Mouse (Mus musculus) CD4-positive, CD25-positive, alpha-beta regulatory T cell, adult 4 months (primary cell): Measurements from ENCODE around the gene Slc22a18. TPM values are rescaled to one million over a fixed set of nuclear protein-coding genes. Genes with fewer than 3 reads are reported as not detected.

ENCODE experiments used
- ATAC-seq: one replicate; pipeline ENCODE4 v1.8.0; 2017
- polyA plus RNA-seq, 2 experiments: library from polyadenylated mRNA; unstranded; fragments of 100-300 nt; shearing (Covaris generic); gene quantifications; one replicate each; pipeline ENCODE4 v1.2.1; 2017

The Slc22a18 gene
- polyA plus RNA-seq = not detected

DNA sequence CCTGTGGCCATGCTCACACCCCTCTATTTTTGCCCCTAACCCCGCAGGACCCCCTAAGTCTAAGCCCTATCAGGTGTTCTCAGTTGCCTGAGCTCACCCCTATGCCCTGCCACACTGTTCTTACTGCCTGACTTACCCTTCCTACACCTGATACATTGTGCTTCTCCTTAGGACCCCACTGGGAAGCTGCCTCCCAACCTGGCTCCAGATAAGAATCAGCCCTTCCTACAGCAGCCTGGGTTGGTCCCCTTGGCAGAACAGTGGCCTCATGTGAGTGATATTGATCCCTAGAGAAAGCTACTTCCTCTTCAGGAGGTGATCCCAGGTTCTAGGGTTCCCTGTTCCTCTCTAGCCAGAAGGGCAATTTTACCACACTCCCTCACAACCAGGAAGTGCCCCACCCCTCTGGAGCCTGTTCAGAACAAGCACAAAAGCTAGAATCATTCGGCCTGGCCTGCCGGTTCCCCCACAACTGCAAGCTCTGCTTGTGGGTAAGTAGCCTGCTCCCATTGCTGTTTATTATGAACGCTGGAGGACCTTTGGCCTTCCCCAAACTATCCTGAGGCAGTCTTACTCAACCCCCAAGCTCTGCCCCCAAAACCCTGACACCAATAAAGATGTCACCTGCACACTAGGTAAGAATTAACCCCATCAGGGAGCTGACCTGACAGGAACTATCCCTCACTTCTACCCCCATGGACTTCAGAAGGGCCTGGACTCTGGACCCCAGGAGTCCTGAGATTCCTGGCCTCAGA is at the start of gene Slc22a18:
TSS of gene Slc22a18 (plus strand) at position 390 of the 755 bp plus-strand sequence.
- ATAC-seq = no peak

DNA sequence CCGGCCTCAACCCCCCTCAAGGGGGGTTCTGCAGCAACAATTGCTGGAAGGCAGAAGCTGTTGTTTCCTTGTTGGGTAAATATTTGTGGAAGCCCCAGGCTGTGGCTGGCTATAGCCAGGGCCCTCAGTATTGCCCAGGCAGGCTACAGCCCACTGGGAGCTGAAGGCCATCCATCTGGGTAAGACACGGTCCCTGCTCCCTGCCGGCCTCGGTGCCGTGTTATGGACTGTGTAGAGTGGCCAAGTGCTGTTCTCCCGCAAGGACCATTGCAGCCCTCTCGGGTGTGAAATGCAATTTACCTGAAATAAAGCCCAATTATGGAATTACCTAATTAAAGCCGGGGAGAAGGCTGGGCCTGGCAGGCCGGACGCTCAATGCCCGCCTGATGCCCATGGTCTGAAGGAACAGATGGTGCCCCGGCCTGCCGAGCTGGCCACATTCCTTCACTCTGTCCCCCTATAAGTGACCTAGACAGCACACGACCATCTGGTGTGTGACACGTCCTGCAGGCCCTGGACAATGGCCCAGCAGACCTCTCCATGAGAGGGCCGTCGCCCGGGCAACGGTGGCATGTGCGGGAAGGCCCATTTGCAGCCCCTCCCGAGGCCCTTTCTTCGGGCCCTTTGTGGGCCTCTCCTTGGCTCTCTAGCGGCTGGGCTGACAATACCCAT is 45.3 kb upstream of the Slc22a18 start:
- ATAC-seq = no peak

DNA sequence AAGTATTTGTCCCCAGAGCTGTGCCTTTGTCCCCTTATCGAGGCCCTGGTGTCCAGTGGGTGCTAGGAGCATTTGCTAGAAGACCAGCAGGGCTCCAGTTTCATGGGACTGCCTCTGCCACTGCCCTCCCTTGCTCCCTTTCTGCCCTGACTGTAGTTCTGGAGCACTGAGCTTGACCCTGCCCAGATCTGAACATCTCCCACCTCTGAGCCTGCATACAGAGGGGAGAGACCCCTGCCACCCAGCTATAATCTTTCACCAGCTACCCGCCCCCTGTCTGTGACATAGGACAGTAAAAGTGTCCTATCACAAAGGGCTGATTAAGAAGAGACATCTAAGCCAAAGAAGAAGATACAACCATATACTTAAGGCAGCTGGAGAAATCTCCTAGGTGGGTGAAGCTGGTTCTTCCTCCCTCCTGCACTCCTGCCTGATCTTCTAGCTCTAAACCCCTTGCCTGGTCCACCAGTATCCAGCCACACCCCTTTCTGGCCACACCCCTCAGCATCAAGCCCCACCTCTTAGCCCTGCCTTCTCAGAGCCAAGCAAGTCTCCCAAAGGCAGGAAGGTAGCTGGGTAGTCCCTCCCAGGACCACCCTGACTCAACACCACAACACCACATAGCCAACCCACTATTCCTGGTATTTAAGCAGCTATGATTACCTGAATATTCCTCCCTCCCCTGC is 44.6 kb upstream of the Slc22a18 start:
- no peak for ATAC-seq

DNA sequence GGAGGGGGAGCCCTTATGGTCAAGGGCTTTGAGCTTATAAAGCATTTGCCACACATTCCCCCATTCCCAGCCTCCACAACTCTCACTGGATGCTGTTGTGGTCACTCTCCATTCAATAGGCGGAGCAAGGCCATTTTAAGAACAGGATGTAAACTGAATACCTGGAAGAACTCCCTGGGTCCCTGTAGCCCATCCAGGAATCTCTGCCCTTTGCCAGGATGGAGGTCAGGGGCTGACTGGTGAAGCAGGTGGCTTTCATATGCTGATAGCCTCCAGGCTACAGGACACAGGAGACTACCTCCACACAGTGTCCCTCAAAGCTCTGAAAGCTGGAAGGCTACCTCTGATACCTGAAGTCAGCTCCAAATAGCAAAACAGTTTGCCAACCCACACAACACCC is 40.9 kb upstream of the Slc22a18 start:
- no peak for ATAC-seq

DNA sequence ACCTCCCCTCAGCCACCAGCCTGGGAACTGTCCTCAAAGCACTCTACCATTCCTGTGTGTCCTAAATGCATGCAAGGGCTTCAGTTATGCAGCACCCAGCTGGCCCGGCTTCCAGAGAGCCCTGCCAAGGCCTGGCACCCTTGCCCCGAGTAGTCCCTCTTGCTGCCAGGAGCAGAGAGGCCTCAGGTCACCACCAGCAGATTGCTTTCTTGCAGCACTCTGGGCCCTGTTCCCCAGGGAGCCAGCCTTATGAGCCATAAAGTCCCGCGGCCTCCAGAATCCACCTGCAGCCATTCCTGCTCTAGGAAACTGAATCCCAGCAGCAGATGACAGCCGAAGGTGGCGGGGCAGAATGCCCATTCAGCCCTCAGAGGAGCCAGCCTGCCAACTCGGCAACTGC is 40.2 kb upstream of the Slc22a18 start:
- no peak for ATAC-seq

DNA sequence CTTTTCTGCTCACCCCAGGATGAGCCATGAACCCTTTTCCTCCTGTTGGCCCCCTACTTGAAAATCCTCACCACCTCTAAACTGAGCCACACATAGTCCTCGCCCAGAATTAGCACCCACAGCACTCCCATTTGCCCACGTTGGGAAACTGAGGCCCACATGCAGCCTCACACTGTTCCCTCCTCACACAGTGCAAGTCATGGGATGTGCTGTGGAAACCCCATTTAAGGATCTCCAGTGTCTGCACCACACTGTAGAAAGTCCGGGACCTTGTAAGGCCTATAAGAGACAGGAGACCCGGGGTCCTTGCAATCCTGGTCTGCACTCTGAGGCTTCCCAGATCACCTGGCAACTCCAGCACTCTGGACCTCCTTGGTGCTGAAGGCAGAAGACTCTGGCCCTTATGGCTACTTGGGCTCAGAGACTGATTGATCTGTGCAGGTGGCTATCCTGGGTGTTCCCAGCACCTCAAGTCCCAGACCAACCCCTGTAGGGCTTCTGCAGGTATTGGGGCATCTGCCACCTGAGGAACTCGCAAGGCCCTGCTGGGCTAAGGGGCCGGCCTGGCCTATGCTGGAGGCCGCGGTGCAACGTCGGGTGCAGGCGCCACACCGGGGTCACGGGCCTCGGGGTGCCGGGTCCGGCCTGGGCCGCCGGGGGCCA is 36.2 kb upstream of the Slc22a18 start:
- no peak for ATAC-seq

DNA sequence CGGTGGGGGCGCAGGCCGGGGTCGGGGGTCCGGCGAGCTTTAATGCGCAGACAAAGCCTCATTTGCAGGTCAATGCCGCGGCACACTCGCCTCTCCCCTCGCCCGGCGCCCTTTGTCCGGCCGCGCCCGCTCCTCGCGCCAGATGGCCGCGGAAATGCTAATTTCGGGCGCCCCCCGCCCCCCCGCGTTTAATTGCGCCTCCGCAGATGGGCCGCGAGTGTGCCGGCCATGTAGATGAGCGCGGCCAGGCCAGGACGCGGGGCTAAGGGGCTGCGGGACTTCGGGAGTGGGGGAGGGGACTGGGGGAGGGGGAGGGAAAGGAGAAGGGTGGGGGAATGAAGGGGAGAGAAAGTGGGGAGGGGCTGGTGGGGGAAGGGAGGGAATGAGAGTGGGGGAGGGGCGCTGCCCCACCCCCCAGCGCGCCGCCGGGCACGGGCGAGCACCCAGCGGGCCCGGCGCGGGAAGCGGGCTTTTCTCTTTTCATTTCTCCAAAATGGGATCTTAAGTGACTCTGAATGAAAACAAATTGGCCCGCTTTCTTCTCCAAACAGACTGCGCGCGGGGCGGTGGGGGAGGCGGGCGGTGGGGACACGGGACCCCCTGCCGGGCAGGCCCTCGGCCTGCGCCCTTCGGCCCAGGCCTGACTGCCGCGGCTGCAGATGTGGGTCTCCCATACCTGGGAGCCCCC is 35.5 kb upstream of the Slc22a18 start:
- ATAC-seq = no peak

DNA sequence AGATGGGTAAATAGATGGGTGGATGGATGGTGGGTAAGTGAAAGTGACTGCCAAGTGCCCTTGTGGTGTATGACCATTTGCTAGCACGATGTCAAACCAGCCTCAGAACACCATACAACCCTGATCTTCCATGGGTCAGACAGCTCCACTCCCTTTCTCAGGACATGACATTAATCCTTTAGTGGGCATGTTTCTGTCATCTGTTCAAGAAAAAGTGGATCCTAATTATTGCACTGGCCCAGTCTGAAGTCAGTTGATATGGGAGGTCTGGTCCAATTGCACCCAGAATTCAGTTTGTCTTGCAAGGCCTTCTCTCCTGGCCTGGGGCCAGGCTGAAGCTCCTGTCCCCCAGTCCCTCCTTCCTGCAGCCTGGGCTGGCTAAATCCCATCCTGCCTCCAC is 34.6 kb upstream of the Slc22a18 start:
- no peak for ATAC-seq

DNA sequence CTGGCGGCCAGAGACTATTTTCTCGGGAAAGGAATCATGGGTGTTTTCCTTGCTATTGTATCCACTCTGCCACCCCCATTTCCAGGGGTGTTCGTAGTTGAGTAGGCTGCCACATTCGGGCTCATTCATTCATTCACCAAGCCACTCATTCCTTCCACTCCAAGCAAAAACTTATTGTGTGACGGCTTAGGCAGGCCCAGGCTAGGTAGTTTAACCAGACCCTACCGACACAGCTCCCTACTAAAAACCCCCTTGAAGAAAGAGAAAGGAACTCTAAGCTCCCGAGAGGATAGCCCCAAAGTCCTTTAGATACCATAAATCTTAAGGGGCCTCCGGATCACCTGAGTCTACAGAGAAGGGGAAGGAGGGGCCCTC is 29.0 kb upstream of the Slc22a18 start:
- ATAC-seq = no peak

DNA sequence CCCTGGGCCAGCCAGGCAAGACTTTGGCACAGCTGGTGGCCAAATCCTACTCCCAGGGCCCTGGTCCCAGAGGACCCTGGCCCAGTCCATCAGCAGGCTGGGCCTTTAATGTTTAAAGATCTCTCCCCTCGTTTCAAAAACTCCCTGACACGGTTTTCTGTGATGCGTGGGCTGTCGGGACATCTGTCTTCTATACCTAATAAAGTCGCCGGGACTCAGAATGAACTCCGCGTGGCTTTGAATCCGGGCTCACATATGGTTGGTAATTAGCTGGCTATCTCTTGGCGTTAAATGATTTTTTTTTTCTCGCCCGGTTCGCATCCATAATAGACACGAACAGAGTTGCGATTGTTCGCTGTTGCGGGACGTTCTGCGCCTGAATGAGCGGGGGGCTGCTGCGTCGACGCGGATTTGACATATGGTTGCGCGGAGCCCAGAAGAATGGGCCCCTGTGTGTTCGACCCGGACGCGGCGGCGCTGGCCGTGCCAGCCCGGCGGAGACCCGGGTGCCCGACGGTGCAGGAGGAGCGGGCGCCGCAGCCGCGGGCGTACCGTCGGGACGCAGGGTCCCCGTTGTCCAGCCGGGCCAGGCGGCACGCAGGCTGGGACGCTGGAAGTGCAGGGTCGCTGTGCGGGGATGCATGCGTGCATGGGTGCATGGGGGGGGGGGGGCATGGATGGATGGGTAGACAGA is 28.4 kb upstream of the Slc22a18 start:
- no peak for ATAC-seq

DNA sequence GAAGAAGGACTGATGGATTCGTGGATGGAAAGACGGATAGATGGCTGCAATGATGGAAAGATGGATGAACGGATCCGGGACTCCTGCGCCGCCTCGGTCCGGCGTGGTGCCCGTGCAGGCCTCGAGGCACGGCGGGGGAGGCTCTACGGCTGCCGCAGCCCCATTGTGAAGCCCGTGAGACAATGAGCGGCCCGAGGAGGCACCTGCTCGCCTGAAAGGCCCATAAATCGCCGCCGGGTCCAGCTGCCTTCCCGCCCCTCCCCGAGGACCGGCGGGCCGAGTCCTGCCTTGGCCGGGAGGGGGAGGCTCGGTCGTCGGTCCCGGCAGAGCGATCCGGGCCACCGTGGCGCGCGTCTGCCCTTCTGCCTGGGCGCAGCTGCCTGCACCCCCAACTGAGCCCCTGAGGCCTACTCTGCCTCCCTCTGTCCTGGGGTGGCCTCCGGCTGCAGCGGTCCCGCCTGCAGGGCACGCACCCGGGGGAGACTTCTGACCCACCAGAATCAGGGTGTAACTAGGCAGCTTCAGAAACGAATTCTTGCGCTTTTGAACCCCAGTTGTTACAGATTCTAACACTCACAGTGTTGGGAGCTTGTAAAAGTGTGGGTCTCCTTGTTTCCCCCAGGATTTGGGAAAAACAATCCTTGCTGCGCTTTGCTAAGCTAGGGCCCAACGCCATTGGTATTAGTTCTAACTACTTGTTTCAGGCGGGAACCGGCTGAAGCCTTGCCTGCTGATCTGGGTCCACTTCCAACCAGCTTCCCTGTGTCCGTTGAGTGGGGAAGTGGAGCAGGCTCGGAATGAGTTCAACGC is 27.7 kb upstream of the Slc22a18 start:
- ATAC-seq = no peak

DNA sequence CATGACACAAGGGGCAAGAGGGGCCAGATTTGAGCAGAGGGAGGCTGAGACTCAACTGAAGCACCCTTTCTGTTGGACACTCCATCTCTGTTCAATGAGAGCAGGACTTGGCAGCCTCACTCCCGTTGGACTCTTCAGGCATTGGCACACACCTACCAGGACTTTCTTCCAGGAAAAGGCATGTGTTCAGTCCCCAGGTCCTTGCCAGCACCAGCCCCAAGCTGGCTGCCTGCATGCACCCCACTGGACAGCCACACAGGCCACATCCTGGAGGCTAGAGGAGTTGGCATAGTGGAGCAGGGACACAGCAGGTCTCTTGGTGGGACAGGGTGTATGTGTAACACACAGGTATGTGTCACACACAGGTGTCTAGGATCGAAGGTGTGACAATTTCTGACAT is 26.4 kb upstream of the Slc22a18 start:
- no peak for ATAC-seq

DNA sequence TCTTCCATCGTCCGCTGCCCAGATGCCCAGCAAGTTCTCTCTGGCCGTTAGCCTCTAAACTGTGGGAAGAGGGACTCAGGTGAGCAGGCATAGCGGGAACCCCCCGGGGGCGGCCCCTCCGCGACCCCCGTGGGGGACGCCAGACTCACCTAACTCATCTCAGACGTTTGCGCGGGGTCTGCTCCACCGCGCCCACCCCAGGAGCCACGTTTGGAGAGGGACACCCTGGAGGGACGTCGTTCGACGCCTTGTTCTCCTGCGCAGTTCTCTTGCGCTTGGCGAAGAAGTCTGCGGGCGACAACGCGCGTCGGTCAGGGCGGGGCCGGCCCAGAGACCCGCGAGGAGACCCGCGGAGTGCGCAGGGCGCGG is 14.6 kb upstream of the Slc22a18 start:
- no peak for ATAC-seq

DNA sequence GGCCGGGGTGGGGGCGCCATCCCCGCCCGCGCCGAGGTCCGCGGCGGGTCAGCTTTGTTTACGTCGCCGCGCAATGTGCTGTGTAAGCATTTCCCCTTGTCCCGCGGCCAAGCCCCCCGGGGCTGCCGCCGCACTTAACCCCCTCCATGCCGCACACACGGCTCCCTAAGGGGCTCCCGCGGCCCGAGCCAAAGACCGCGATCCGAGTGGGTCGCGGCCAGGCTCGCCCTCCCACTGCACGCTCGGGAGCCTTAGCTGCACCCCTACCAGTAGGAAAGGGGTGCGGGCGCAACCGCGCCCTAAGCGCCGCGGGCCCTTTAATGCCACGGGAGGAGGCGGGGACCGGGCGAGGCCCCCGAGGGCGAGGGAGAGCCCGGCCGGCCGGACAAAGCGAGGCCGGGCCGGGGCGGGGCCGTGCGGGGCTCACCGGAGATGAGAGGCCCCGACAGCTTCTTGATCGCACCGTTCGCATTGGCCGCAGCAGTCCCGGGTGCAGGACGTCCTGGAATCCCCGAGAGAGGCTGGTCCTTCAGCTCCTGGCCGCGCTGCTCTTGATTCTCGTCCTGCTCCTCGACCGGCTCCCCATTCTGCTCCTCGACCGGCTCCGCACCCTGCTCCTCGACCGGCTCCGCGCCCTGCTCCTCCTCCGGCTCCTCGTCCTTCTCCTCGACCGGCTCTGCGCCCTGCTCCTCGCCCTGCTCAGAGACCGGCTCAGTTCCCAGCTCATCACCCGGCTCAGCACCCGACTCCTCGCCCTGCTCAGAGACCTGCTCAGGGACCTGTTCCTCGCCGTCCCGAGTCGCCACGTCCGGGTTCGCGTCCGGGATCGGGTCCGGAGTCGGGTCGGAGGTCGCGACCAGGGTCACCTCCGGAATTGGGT is 14.0 kb upstream of the Slc22a18 start:
- no peak for ATAC-seq

DNA sequence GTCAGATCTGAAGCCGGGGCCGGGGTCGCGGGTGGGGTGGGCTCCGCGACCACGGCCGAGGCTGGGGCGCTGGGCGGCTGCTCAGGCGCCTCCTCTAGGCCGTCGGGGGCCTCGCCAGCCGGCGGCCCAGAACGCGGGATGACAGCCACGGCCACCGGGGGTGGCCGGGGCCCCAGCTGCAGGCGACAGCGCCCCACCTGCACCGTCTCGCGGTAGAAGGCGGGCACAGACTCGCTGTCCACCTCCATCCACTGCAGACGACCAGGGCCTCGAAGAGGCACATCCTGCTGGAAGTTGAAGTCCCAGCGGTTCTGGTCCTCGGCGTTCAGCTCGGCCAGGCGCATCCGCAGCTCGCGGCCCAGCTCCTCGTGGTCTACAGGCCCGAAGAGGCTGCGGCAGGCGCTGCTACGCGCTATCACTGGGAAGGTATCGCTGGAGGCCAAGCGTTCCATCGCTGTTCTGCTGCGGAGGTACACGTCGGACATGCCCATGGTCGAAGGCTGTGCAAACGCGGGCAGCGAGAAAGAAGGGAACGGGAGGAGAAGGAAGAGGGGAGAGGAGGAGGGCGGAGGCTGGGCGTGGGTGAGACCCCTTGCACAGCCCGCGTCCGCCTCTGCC is 13.2 kb upstream of the Slc22a18 start:
- peak; percentile 4 for ATAC-seq

DNA sequence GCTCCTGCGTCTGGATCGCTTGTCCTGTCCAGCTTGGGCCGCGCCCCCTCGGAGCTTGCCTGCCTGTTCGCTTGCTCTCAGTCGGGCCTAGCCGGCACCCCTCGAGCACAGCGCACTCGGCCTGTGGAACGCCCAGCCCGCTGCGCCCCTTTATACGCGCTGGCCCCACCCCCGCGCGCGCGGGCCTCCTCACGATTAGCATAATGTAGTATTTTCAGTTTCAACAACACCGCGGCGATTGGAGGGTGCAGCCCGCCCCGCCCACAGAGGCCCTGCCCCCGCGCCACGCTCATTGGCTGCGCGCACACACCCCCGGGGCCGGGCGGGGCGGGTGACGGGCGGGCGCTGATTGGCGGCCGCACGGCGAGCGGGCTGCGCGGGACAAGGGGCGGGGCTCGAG is 12.7 kb upstream of the Slc22a18 start, which contains the start of gene Cdkn1c:
TSS of gene Cdkn1c (minus strand) at position 177 of the 400 bp plus-strand sequence.
- peak; percentile 88 for ATAC-seq

DNA sequence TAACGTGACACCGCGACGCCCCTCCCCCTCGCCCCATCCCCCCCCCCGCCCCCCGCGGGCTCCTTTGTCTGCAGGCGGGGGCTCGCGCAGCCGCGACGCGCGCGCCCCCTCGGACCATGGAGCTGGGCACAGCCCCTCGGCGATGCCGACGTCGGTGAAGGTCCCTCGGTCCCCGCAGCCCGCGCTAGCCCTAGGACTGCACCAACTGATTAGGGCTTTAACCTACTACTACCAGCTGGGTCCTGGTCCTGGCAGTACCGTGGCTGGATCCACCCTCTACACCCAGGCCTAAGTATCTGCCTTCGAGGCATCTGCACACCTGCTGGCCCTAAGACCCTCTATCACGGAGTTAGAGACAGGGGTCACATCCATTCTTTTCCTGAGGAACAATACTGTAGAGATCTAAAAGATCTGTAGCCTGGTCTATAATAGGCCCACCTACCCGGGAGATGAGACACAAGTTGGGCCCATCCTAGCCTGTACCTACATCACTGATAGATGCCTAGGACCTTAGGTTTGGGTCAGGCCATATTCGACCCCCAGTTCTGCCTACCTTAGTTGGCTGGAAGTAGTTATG is 12.2 kb upstream of the Slc22a18 start:
- ATAC-seq = no peak

DNA sequence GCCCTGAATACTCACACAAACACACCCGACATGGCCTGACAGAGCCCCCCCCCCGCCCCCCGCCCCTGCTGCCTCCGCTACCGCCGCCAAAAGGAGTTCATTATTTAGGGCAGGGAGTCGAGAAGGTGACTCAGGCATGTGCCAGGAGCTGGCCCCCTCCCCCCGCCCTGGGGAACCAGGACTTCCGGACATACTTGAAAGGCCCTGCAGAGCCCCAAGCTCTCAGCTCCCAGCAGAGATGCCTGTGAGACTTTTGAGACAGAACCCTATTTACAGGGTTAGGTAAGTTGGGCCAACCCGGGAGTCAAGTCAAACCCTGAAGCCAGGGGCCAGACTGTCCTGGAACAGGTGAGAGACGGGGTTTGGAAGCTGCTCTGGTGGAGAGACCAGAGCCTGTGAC is 11.6 kb upstream of the Slc22a18 start:
- no peak for ATAC-seq

DNA sequence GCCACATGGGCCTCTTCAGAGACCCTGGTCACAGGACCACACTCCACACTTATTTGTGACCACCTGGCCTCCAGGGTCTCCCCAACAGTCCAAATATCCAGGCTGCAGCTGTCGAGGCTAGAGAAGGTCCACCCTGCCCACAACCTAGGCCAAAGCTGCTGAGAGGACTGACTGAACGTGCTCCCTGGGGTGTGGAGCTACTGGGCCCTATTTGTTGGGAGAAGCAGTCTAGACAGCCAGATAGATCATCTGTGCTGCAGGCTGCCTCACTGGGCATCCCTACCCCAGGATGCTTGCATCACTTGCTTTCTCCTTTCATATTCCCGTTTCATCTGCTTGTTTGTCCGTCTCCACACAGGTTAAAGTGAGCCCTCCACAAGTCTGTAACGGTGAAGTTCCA is 11.0 kb upstream of the Slc22a18 start:
- ATAC-seq = no peak
